Mouse (Mus musculus): ENCODE measurements around the gene Hus1.

GRCm38 (mm10) chr11:8958572-8958971 is 52.4 kb downstream of the Hus1 start:
- TF ChIP-seq CTCF (IDR thresholded peaks at IDR 0.05) = no peak
- TF ChIP-seq EP300 (IDR thresholded peaks at IDR 0.05) = no peak
